Mouse (Mus musculus) ES-Bruce4 (cell line): ENCODE measurements around the gene Gm10282.

Source experiments
- CTCF ChIP-seq: IDR thresholded peaks from one replicate; pipeline ENCODE4 v1.8.1; 2011; ENCODE audit warnings: low read depth, low read length
- POLR2A ChIP-seq: IDR thresholded peaks from one replicate; pipeline ENCODE4 v1.8.1; 2011; ENCODE audit warnings: low read length; ENCODE audit not compliant: insufficient read depth

DNA sequence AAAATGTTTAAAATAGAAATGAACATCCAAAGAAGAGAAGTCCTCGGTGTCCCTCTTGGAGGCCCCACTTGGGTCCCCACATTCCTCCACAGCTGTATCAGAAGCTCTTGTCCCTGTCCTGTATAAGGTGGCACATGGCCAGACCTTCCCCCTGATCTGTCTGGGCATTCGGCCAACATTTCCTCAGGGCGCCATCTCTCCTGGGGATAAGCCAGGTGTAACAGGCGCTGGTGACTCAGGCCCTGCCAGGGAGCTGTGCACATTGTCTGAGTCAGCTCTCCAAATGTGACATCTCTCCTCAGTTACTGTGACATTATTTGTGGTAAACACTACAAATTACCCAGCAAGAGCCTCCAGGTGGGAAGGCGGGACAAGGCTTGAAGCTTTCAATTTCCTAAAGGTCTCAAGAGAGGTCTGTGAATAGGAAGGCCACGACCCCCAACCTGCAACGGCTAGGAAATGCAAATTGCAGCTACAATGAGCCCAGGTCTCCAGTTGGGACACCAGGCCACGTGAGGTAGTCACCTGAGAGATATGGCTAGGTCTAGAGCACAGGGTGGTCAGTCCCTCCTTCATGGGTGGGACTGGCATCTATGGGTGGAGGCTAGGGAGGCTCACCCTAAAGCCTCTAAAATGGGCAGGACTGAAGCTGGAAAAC is 5.9 kb upstream of the Gm10282 start:
- TF ChIP-seq CTCF: no peak
- TF ChIP-seq POLR2A: no peak
